Mouse (Mus musculus) megakaryocyte, embryonic 14.5 days (primary cell): ENCODE measurements at regions not wholly inside any gene's neighbourhood (a gene's known extent, or its start where the extent isn't known, plus 50 kb on each side); places are given as distances from the start of the nearest gene placed in this dataset.

ENCODE experiments used
- FLI1 ChIP-seq: IDR thresholded peaks from 2 replicates; pipeline ENCODE4 v1.6.1; 2012; ENCODE audit warnings: low read length, inconsistent platforms, mixed read lengths
- GATA1 ChIP-seq: IDR thresholded peaks from 3 replicates; pipeline ENCODE4 v1.6.1; 2012; ENCODE audit warnings: mixed read lengths, low read length, inconsistent platforms, borderline replicate concordance

GRCm38 (mm10) chr9:79028234-79028633 lies 412.9 kb downstream of the Cd109 start:
- TF ChIP-seq GATA1, result no peak
- TF ChIP-seq FLI1, result no peak
